Mouse (Mus musculus) neural tube, embryonic 11.5 days (tissue): ENCODE measurements around the gene Grm8. TPM values are rescaled to one million over a fixed set of nuclear protein-coding genes. Genes with fewer than 3 reads are reported as not detected.

ENCODE experiments used
- ATAC-seq: fragments of 200-750 bp; cut with Nextera tagmentation; 2 replicates; pipeline ENCODE4 v1.8.0; 2017; ENCODE audit warnings: moderate number of reproducible peaks, mild to moderate bottlenecking, moderate TSS enrichment, moderate library complexity; ENCODE audit not compliant: insufficient read depth, low FRiP score, low TSS enrichment
- DNase-seq: peaks from one replicate; pipeline ENCODE4 v3.0.0-alpha.2; 2015; ENCODE audit warnings: low spot score
- H3K27ac ChIP-seq: fragments of 300-500 bp; sonication (generic); 2 replicates; pipeline ENCODE4 v1.5.1; 2014; ENCODE audit warnings: low read depth, mild to moderate bottlenecking, low read length
- H3K27me3 ChIP-seq: fragments of 300-500 bp; sonication (generic); 2 replicates; pipeline ENCODE4 v1.6.1; 2014; ENCODE audit warnings: mild to moderate bottlenecking, low read length, mixed read lengths; ENCODE audit not compliant: control insufficient read depth, insufficient read depth
- H3K36me3 ChIP-seq: fragments of 300-500 bp; sonication (generic); 2 replicates; pipeline ENCODE4 v1.6.1; 2014; ENCODE audit warnings: mild to moderate bottlenecking, low read length, moderate library complexity, mixed read lengths; ENCODE audit not compliant: control insufficient read depth, insufficient read depth
- H3K4me1 ChIP-seq: fragments of 300-500 bp; sonication (generic); 2 replicates; pipeline ENCODE4 v1.6.1; 2014; ENCODE audit warnings: low read length, mixed read lengths; ENCODE audit not compliant: control insufficient read depth, insufficient read depth
- H3K4me2 ChIP-seq: fragments of 300-500 bp; sonication (generic); 2 replicates; pipeline ENCODE4 v1.6.1; 2014; ENCODE audit warnings: low read depth, mild to moderate bottlenecking, moderate library complexity
- H3K4me3 ChIP-seq: fragments of 300-500 bp; sonication (generic); 2 replicates; pipeline ENCODE4 v1.5.1; 2014; ENCODE audit warnings: low read depth, low read length
- H3K9ac ChIP-seq: fragments of 300-500 bp; sonication (generic); 2 replicates; pipeline ENCODE4 v1.6.1; 2014; ENCODE audit warnings: mild to moderate bottlenecking, low read length
- H3K9me3 ChIP-seq: fragments of 300-500 bp; sonication (generic); 2 replicates; pipeline ENCODE4 v1.6.1; 2016; ENCODE audit warnings: low read length; ENCODE audit not compliant: control insufficient read depth
- WGBS: fragments of 180-500 bp; shearing (Covaris S2); extraction: QIAGEN DNeasy Blood & Tissue Kit; methylation state at CpG from one replicate; pipeline ENCODE4 v1.1.7; 2014; 5-methylcytosine and 5-hydroxymethylcytosine counted together
- polyA plus RNA-seq: library from polyadenylated mRNA; unstranded; fragments of >200 nt; fragmentation: Nextera tagmentation; extraction: Ambion mirVana; gene quantifications from 2 replicates; pipeline ENCODE4 v1.2.1, GENCODE M21; 2014

Grm8 gene
- polyA plus RNA-seq, 1 experiment from 2014 or later, result 1.1 TPM

- H3K9ac ChIP-seq, result no peak overlapping the region
- no peaks in the 10 kb centered on the region for H3K4me1 ChIP-seq
- DNase-seq (no peak), ATAC-seq (no peak)
- H3K4me2 ChIP-seq, result no peak overlapping the region
- no peaks in the 10 kb centered on the region for H3K9me3 ChIP-seq
- H3K27ac ChIP-seq, result no peak overlapping the region
- no peaks in the 10 kb centered on the region for H3K36me3 ChIP-seq
- 81% methylated on average over 4 of the region's 4 CpGs for WGBS
- H3K27me3 ChIP-seq, result no peaks in the 10 kb centered on the region
- H3K4me3 ChIP-seq, result no peak overlapping the region
Measured at GRCm38 (mm10) chr6:27746493-27746892, 388.5 kb downstream of the Grm8 start.

- Histone ChIP-seq H3K36me3 (no peaks in the 10 kb centered on the region), H3K9ac (no peak overlapping the region), H3K4me1 (no peaks in the 10 kb centered on the region), H3K27me3 (no peaks in the 10 kb centered on the region), H3K4me2 (no peak overlapping the region), H3K27ac (no peak overlapping the region), H3K4me3 (no peak overlapping the region), H3K9me3 (no peaks in the 10 kb centered on the region)
- ATAC-seq (peak; percentile 69; the same call in 1 of the 2 replicates), DNase-seq (no peak)
- 35% methylated on average over 5 of the region's 5 CpGs for WGBS
Measured at GRCm38 (mm10) chr6:27745693-27746451, 389.1 kb downstream of the Grm8 start.

DNA sequence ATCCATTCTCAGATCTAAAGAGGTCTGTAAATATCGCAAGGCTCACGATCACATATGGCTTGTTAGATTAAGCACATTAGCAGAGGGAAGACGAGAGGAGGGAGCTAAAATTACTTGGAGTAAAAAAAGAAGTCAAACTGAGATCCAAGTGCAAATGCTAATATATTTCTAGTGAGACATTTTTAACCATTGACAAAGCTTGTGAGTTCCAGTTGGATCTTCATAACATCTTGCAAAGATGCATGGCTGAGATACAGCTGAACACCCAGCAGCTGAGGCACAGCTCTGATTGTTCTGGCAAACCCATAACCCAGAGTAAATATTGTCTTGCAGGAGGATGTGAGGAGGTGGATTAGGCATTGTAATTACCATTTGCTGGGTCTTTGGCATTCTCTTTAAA is 445.6 kb downstream of the Grm8 start:
- Histone ChIP-seq H3K27me3 (no peaks in the 10 kb centered on the region), H3K36me3 (no peaks in the 10 kb centered on the region), H3K9ac (no peak overlapping the region), H3K9me3 (no peaks in the 10 kb centered on the region), H3K27ac (no peak overlapping the region), H3K4me3 (no peak overlapping the region), H3K4me1 (no peaks in the 10 kb centered on the region), H3K4me2 (no peak overlapping the region)
- 93% methylated on average over 3 of the region's 3 CpGs for WGBS
- DNase-seq (no peak), ATAC-seq (no peak)

DNA sequence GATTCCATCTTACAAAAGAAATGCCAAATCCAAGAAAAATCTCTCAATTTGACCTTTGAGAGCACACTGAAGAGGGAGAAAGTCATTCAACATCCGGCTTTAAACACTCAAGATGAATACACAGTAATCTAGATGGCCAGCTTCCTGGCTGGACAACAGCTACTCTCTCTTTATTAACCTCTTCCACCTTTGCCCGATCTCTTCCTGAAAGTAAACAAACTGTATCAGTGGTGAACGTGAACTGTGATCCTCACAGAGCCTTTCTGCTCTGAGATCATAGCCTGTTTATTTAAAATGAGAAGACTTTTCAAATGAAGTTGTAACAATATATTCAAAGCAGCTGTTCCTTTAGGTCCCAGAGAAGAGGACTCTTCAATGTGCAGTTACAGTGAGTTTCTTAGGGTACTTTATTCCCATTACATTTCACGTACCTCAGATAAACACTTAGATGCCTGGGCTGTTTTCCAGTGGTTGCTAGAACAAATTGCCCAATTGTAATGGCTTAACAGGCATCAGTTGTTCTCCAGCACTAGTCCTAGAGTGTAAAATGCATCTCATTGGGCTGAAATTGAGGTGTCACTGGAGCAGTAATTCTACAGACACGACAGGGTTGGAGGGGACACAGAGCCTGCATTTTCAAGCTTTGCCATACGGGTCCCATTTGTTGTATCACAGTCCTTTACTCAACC is 473.1 kb downstream of the Grm8 start:
- WGBS, result 68% methylated on average over 6 of the region's 6 CpGs
- Histone ChIP-seq H3K27me3 (no peaks in the 10 kb centered on the region), H3K4me1 (no peaks in the 10 kb centered on the region), H3K27ac (no peak overlapping the region), H3K9me3 (no peaks in the 10 kb centered on the region), H3K36me3 (no peaks in the 10 kb centered on the region), H3K4me3 (no peak overlapping the region), H3K4me2 (no peak overlapping the region), H3K9ac (no peak overlapping the region)
- DNase-seq, result no peak
- ATAC-seq, result no peak

DNA sequence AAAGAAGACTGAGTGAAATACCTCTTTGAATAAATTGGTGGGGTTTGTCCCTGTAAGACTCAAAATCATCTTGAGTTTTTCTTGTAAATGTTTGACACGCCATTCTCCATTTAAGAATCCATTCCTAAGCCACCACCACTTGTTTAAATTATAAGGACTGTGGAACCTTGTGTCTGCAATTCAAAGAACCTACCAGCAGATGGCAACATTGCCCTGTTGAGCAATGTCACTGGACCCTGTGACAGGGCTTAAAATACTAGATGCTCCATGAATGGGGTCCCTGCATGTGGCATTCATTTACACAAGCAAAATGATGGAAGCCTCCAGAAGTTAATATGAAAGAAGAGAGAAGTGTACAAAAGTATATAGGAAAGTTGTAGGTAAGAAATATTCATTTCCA is 477.5 kb downstream of the Grm8 start:
- Histone ChIP-seq H3K4me3 (no peak overlapping the region), H3K27ac (no peak overlapping the region), H3K27me3 (no peaks in the 10 kb centered on the region), H3K4me1 (no peaks in the 10 kb centered on the region), H3K4me2 (no peak overlapping the region), H3K9me3 (no peaks in the 10 kb centered on the region), H3K9ac (no peak overlapping the region), H3K36me3 (no peaks in the 10 kb centered on the region)
- DNase-seq (peak; percentile 61), ATAC-seq (0 out of 2 replicates have a peak, but pooled peaks have one; percentile 50)
- WGBS, result 60% methylated on average over 1 of the region's 1 CpGs

GRCm38 (mm10) chr6:27646503-27646902 is 488.5 kb downstream of the Grm8 start:
- 81% methylated on average over 1 of the region's 1 CpGs for WGBS
- H3K4me3 ChIP-seq, result no peak overlapping the region
- H3K36me3 ChIP-seq, result no peaks in the 10 kb centered on the region
- H3K4me2 ChIP-seq, result no peak overlapping the region
- no peaks in the 10 kb centered on the region for H3K9me3 ChIP-seq
- DNase-seq (no peak), ATAC-seq (no peak)
- H3K27me3 ChIP-seq, result no peaks in the 10 kb centered on the region
- H3K9ac ChIP-seq, result no peak overlapping the region
- no peaks in the 10 kb centered on the region for H3K4me1 ChIP-seq
- no peak overlapping the region for H3K27ac ChIP-seq

DNA sequence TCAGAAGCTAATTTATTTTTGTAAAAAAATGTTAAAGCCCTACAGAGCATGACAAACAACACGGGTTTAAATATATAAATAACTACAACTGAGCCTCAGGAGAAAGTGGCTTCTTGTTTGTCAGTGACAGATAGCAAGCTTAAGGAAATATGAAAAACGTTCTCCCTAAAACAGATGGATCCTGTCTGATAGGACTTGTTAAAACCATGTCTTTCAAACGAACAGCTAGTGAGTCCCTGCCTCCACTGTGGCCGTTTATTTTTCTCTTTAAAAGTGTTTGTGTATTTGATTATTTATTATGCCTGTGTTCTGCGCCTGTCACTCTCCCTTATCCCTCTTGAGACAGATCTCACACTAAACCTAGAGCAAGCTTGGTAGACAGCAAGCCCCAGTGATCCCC is 489.9 kb downstream of the Grm8 start:
- 78% methylated on average over 5 of the region's 5 CpGs for WGBS

GRCm38 (mm10) chr6:27635898-27636297 is 499.1 kb downstream of the Grm8 start:
- H3K9ac ChIP-seq, result no peak overlapping the region
- DNase-seq, result no peak
- no peaks in the 10 kb centered on the region for H3K4me1 ChIP-seq
- ATAC-seq, result no peak
- WGBS, result 80% methylated on average over 3 of the region's 3 CpGs
- no peaks in the 10 kb centered on the region for H3K36me3 ChIP-seq
- H3K27ac ChIP-seq, result no peak overlapping the region
- no peak overlapping the region for H3K4me2 ChIP-seq
- H3K4me3 ChIP-seq, result no peak overlapping the region
- no peaks in the 10 kb centered on the region for H3K9me3 ChIP-seq
- no peaks in the 10 kb centered on the region for H3K27me3 ChIP-seq

More for the DNA sequence above, 489.9 kb downstream of the Grm8 start:
- no peaks in the 10 kb centered on the region for H3K9me3 ChIP-seq
- no peak overlapping the region for H3K4me2 ChIP-seq
- H3K36me3 ChIP-seq, result no peaks in the 10 kb centered on the region
- no peak for DNase-seq
- H3K9ac ChIP-seq, result no peak overlapping the region
- H3K27ac ChIP-seq, result no peak overlapping the region
- H3K4me3 ChIP-seq, result no peak overlapping the region
- H3K27me3 ChIP-seq, result no peaks in the 10 kb centered on the region
- no peaks in the 10 kb centered on the region for H3K4me1 ChIP-seq
- ATAC-seq, result no peak

- no peaks in the 10 kb centered on the region for H3K27me3 ChIP-seq
- peak; percentile 68 for ATAC-seq
- H3K4me3 ChIP-seq, result no peak overlapping the region
- H3K4me1 ChIP-seq, result no peaks in the 10 kb centered on the region
- no peak overlapping the region for H3K9ac ChIP-seq
- H3K9me3 ChIP-seq, result no peaks in the 10 kb centered on the region
- 51% methylated on average over 4 of the region's 4 CpGs for WGBS
- DNase-seq, result peak; percentile 47
- no peaks in the 10 kb centered on the region for H3K36me3 ChIP-seq
- no peak overlapping the region for H3K4me2 ChIP-seq
- no peak overlapping the region for H3K27ac ChIP-seq
Measured at GRCm38 (mm10) chr6:27617472-27617871, 517.5 kb downstream of the Grm8 start.
